Mouse (Mus musculus): ENCODE results near the gene Fstl1. TPM values are rescaled to one million over a fixed set of nuclear protein-coding genes. Genes with fewer than 3 reads are reported as not detected.

Fstl1 gene
- total and polyA plus RNA-seq, 2 experiments from 2014 or later: 53.1 to 71.5 TPM

DNA sequence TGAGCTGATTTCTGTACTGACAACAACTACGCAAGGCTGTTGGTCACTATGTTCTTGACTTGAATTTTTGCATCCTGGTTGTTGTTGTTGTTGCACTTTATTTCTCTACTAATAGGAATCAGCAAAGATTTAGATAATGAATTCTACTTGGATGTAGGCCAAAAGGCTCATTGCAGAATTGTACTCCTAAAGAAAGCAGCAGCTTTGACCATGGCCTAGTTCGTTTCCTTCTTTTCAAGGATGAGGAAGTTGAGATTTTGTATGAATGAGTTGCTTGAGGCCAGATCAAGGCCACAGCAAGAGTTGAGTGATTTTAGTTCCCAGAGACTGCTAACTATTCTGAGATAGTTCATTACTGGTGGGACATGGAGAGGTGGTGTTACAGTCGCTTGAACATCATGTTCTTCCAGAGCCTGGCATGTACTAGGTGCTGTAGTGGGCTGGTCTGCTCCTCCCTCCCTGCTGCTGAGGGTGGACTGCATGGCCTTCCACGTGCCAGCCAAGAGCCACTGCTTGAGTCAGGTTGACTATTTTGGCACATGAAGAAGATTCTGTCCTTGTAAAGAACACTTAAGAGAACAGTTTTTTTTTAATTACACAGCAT, 94.5 kb downstream of the Fstl1 start:
- 58% methylated on average over 4 of the region's 4 CpGs for whole genome bisulfite sequencing
- Histone ChIP-seq H3K27me3 (ENCODE audit: insufficient read depth, low read length) (no peaks in the 10 kb centered on the region), H3K4me3 (ENCODE audit: low read length) (no peak overlapping the region), H3K9ac (replicated peaks; ENCODE audit: low read length) (no peak overlapping the region), H3K4me1 (ENCODE audit: insufficient read depth, low read length) (peaks cover 16% of the 10 kb centered on the region), H3K9me3 (ENCODE audit: low read length) (no peaks in the 10 kb centered on the region), H3K36me3 (ENCODE audit: insufficient read depth, low read length) (no peaks in the 10 kb centered on the region), H3K4me2 (ENCODE audit: low read depth, low read length) (peak overlapping the region; percentile 69; the same call in 1 of the 2 replicates), H3K27ac (no peak overlapping the region)
- DNase-seq (ENCODE audit: low spot score) (no peak), ATAC-seq (no peak)
- no peak for TF ChIP-seq CTCF (IDR thresholded peaks at IDR 0.05; ENCODE audit: low read depth)

DNA sequence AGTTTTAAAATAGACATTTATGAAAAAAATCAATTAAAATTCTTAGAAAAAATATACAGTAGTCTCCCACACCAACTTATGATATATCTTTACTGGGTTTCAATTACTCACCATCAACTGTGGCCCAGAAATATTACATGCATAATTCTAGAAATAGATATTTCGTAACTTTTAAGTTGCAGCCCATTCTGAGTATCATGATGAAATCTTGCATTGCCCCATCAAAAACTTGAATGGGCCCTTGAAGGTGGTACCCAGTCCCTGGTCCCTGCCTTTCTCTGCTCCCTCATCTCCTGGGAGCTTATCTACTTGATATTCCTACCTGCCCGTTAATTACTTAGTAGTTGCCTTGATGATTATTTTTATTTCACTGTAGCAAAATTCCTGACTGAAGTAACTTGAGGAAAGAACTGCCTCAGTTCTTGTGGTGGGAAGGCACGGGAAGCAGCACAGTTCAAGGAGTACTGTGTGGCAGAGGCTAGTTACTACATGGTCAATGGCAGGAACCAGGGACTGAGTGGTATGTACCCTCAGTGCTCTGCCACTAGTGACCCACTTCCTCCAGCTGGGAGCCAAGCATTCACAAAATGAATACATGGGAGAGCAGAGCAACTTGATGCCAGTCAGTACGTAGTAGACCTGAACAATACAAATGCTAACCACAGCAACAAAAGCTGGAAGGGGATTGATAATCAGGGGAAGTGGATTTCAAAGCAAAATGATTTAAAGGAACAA, 98.0 kb downstream of the Fstl1 start:
- no peak for TF ChIP-seq CTCF (IDR thresholded peaks at IDR 0.05; ENCODE audit: low read depth)
- Histone ChIP-seq H3K9ac (replicated peaks; ENCODE audit: low read length) (no peak overlapping the region), H3K27ac (no peak overlapping the region), H3K27me3 (ENCODE audit: insufficient read depth, low read length) (no peaks in the 10 kb centered on the region), H3K4me3 (ENCODE audit: low read length) (no peak overlapping the region), H3K4me2 (ENCODE audit: low read depth, low read length) (no peak overlapping the region), H3K36me3 (ENCODE audit: insufficient read depth, low read length) (peaks cover 7% of the 10 kb centered on the region; the same call in 1 of the 2 replicates), H3K4me1 (ENCODE audit: insufficient read depth, low read length) (peaks cover 12% of the 10 kb centered on the region), H3K9me3 (ENCODE audit: low read length) (no peaks in the 10 kb centered on the region)
- DNase-seq (ENCODE audit: low spot score) (no peak), ATAC-seq (no peak)
- 78% methylated on average over 4 of the region's 4 CpGs for WGBS

DNA sequence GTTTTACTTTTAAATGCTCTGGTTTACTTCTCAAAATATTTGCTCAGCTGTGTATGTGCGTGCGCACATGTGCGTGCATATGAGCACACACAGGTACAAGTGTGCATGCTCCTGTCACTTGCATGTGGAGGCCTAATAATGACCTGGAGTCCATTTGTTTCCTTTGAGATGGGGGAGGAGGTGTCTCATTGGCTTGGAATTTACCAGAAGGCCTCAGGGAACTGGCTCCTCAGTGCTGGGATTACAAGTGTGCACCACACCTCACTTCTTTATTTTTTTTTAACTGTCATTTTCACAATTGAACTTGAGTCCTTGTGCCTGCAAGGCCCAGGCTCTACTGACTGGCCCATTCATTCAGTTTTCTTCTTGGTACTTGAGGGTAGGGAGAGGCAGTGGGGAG, 100.7 kb downstream of the Fstl1 start:
- no peaks in the 10 kb centered on the region for H3K9me3 ChIP-seq (ENCODE audit: low read length)
- WGBS: 97% methylated on average over 3 of the region's 3 CpGs
- H3K9ac ChIP-seq (replicated peaks; ENCODE audit: low read length): no peak overlapping the region
- ATAC-seq: no peak
- no peak overlapping the region for H3K4me2 ChIP-seq (ENCODE audit: low read depth, low read length)
- no peak overlapping the region for H3K27ac ChIP-seq
- no peaks in the 10 kb centered on the region for H3K4me1 ChIP-seq (ENCODE audit: insufficient read depth, low read length)
- H3K27me3 ChIP-seq (ENCODE audit: insufficient read depth, low read length): no peaks in the 10 kb centered on the region
- H3K4me3 ChIP-seq (ENCODE audit: low read length): no peak overlapping the region
- H3K36me3 ChIP-seq (ENCODE audit: insufficient read depth, low read length): peaks cover 21% of the 10 kb centered on the region
- DNase-seq (ENCODE audit: low spot score): no peak
- no peak for TF ChIP-seq CTCF (IDR thresholded peaks at IDR 0.05; ENCODE audit: low read depth)

DNA sequence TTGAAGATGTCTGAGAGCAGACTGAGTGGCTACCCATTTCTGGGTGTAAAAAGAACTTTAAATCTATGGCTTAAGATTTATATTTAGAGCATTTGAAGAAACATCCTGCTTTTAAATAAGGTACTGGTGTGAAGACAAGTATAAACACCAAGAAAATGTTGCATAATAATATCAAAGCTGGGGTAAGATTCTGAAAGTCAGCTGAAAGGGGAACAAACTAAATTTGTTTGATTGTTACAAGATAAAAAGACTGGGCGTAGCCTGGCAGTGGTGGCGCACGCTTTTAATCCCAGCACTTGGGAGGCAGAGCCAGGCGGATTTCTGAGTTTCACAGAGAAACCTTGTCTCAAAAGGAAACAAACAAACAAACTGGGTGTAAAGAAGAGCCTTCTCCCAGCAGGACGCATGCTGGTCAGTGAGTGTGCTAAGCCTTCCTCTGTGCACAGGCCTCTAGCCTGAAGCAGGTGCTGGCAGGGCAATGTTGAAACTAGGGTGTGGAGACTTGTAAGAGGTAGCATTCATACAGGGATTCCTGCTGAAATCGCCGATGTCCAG, 102.4 kb downstream of the Fstl1 start:
- 89% methylated on average over 7 of the region's 7 CpGs for WGBS
- Histone ChIP-seq H3K36me3 (ENCODE audit: insufficient read depth, low read length) (peaks cover 35% of the 10 kb centered on the region), H3K9ac (replicated peaks; ENCODE audit: low read length) (no peak overlapping the region), H3K4me3 (ENCODE audit: low read length) (no peak overlapping the region), H3K4me2 (ENCODE audit: low read depth, low read length) (no peak overlapping the region), H3K9me3 (ENCODE audit: low read length) (no peaks in the 10 kb centered on the region), H3K27ac (no peak overlapping the region), H3K27me3 (ENCODE audit: insufficient read depth, low read length) (no peaks in the 10 kb centered on the region), H3K4me1 (ENCODE audit: insufficient read depth, low read length) (no peaks in the 10 kb centered on the region)
- DNase-seq (ENCODE audit: low spot score) (no peak), ATAC-seq (no peak)
- no peak for TF ChIP-seq CTCF (IDR thresholded peaks at IDR 0.05; ENCODE audit: low read depth)

DNA sequence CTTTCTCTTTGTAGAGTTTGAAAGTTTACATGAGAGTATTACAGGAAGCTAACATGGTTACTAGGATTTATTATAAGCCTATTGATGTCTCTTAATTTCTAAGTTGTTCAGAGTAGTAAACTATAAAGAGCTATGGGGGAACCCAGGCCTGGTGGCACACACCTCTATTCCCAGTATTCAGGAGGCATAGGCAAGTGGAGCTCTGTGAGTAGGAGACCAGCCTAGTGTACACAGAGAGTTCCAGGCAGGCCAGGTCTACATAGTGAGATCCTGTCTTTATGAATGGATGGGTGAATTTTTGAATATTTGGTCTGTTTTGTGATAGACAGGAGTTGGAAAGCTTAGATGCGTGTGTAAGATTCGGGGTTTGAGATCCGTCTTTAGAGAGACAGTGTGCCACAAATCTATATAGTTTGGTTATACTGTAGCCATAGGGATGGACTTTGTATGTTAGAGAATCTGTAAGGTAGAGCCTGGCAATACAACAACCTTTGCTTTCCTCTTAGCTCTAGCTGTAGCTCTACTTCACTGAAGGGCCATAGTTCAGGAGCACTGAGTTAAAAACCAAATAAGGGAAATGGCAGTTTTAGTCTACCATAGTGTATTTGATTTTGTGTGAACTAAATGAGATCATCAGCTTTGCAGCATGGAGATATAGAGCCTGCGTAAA, 103.2 kb downstream of the Fstl1 start:
- no peak overlapping the region for H3K4me2 ChIP-seq (ENCODE audit: low read depth, low read length)
- no peak for ATAC-seq
- peaks cover 35% of the 10 kb centered on the region for H3K36me3 ChIP-seq (ENCODE audit: insufficient read depth, low read length)
- no peak for TF ChIP-seq CTCF (IDR thresholded peaks at IDR 0.05; ENCODE audit: low read depth)
- H3K9ac ChIP-seq (replicated peaks; ENCODE audit: low read length): no peak overlapping the region
- no peaks in the 10 kb centered on the region for H3K4me1 ChIP-seq (ENCODE audit: insufficient read depth, low read length)
- 92% methylated on average over 4 of the region's 4 CpGs for WGBS
- no peak overlapping the region for H3K4me3 ChIP-seq (ENCODE audit: low read length)
- H3K9me3 ChIP-seq (ENCODE audit: low read length): no peaks in the 10 kb centered on the region
- no peaks in the 10 kb centered on the region for H3K27me3 ChIP-seq (ENCODE audit: insufficient read depth, low read length)
- no peak overlapping the region for H3K27ac ChIP-seq
- DNase-seq (ENCODE audit: low spot score): no peak

DNA sequence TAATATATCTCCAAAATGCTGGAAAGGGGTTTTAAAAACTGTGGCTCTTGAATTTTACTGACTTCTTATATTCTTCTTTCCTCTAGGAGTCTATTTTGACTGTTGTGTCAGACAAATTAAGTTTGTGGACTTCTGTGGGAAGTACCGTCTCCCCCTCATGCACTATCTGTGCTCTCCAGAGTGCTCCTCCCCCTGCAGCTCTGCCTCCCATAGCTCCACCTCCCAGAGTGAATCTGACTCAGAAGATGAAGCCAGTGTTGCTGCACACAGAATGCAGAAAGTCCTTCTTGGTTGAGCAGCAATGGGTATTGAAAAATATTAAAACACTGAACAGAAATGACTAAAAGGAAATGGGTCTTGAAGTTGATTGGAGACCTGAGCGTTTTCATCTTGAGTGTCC, 104.5 kb downstream of the Fstl1 start:
- Histone ChIP-seq H3K4me1 (ENCODE audit: insufficient read depth, low read length) (no peaks in the 10 kb centered on the region), H3K9me3 (ENCODE audit: low read length) (no peaks in the 10 kb centered on the region), H3K4me3 (ENCODE audit: low read length) (no peak overlapping the region), H3K27me3 (ENCODE audit: insufficient read depth, low read length) (no peaks in the 10 kb centered on the region), H3K36me3 (ENCODE audit: insufficient read depth, low read length) (peaks cover 35% of the 10 kb centered on the region), H3K9ac (replicated peaks; ENCODE audit: low read length) (no peak overlapping the region), H3K4me2 (ENCODE audit: low read depth, low read length) (no peak overlapping the region), H3K27ac (no peak overlapping the region)
- 83% methylated on average over 2 of the region's 2 CpGs for WGBS
- ATAC-seq (no peak), DNase-seq (ENCODE audit: low spot score) (no peak)
- no peak for TF ChIP-seq CTCF (IDR thresholded peaks at IDR 0.05; ENCODE audit: low read depth)

Other genes with a start within 250 kb of the Fstl1 start
- gene Gtf2e1, start 237.1 kb upstream of the Fstl1 start, total RNA-seq (2014; rRNA removed): 18.9 and 21.7 TPM in 2 replicates
- 21.4 and 21.6 TPM in 2 replicates for gene Gtf2e1, start 237.1 kb upstream of the Fstl1 start, polyA plus RNA-seq (2015; fragmentation: Nextera tagmentation; extraction: Ambion mirVana)
- 6.8 and 17.9 TPM in 2 replicates for gene Rabl3, start 237.0 kb upstream of the Fstl1 start, total RNA-seq (2014; rRNA removed)
- 13.1 and 13.8 TPM in 2 replicates for gene Rabl3, start 237.0 kb upstream of the Fstl1 start, polyA plus RNA-seq (2015; fragmentation: Nextera tagmentation; extraction: Ambion mirVana)
- 7.3 TPM in 1 of 2 replicates, not detected in the other for gene Hgd, start 196.7 kb upstream of the Fstl1 start, total RNA-seq (2014; rRNA removed)
- 0.11 and 0.26 TPM in 2 replicates for gene Hgd, start 196.7 kb upstream of the Fstl1 start, polyA plus RNA-seq (2015; fragmentation: Nextera tagmentation; extraction: Ambion mirVana)
- 23.0 and 31.3 TPM in 2 replicates for gene Ndufb4, start 122.4 kb upstream of the Fstl1 start, total RNA-seq (2014; rRNA removed)
- gene Ndufb4, start 122.4 kb upstream of the Fstl1 start, polyA plus RNA-seq (2015; fragmentation: Nextera tagmentation; extraction: Ambion mirVana): 99.2 and 100 TPM in 2 replicates
- gene Gm36028, start 84.3 kb downstream of the Fstl1 start, total RNA-seq (2014; rRNA removed): not detected in 2 replicates
- gene Gm36028, start 84.3 kb downstream of the Fstl1 start, polyA plus RNA-seq (2015; fragmentation: Nextera tagmentation; extraction: Ambion mirVana): 0.18 and 0.21 TPM in 2 replicates
- 91.1 and 101 TPM in 2 replicates for gene Lrrc58, start 91.5 kb downstream of the Fstl1 start, total RNA-seq (2014; rRNA removed)
- 48.2 TPM in 2 replicates for gene Lrrc58, start 91.5 kb downstream of the Fstl1 start, polyA plus RNA-seq (2015; fragmentation: Nextera tagmentation; extraction: Ambion mirVana)
- gene Gpr156, start 139.6 kb downstream of the Fstl1 start, total RNA-seq (2014; rRNA removed): 3.2 and 4.3 TPM in 2 replicates
- 1.9 and 2.4 TPM in 2 replicates for gene Gpr156, start 139.6 kb downstream of the Fstl1 start, polyA plus RNA-seq (2015; fragmentation: Nextera tagmentation; extraction: Ambion mirVana)